ENCODE assay signal across 9 mouse cellular contexts in genomic region chr7:45741777-45742176, GRCm38 (mm10). TPM values are rescaled to one million over a fixed set of nuclear protein-coding genes. Genes with fewer than 3 reads are reported as not detected.
A peak's percentile ranks its signal among the peaks of the same experiment; 100 is the strongest.
DNase-seq lines count a peak whose midpoint lies in the region; ATAC-seq lines count a peak whose summit lies in the region.
"Had no signal": no experiment of that assay in that cellular context is flagged by ENCODE, and none has a peak within 500 bp of the region (broad histone marks: within the 10 kb centered on the region; RNA-seq: fewer than 3 reads in every experiment).

No protein-coding gene starts in this region.

- ATAC-seq in hindbrain, embryonic 16.5 days = no peak
- ATAC-seq in megakaryocyte progenitor cell, adult 5-6 weeks (replicated peaks; ENCODE audit: poor library complexity) = peak; percentile 74

- peaks cover 9% of the 10 kb centered on the region for H3K4me1 ChIP-seq in embryonic facial prominence, embryonic 10.5 days
- no peaks in the 10 kb centered on the region for H3K4me1 ChIP-seq in hindbrain, embryonic 16.5 days (ENCODE audit: control insufficient read depth, insufficient read depth, low read depth, low read length)

- H3K9ac ChIP-seq in hindbrain, embryonic 16.5 days (ENCODE audit: low read depth, low read length) = no peak overlapping the region

- peaks cover 16% of the 10 kb centered on the region for H3K27me3 ChIP-seq in embryonic facial prominence, embryonic 10.5 days (replicated peaks; ENCODE audit: low read depth, poor library complexity, severe bottlenecking)
- no peaks in the 10 kb centered on the region for H3K27me3 ChIP-seq in hindbrain, embryonic 16.5 days (replicated peaks; ENCODE audit: control insufficient read depth, insufficient read depth, low read length)

- H3K4me2 ChIP-seq in hindbrain, embryonic 16.5 days (ENCODE audit: low read length) = peak overlapping the region; percentile 33

- H3K4me3 ChIP-seq in embryonic facial prominence, embryonic 10.5 days = peak overlapping the region; percentile 42
- peak overlapping the region; percentile 12; the same call in 1 of the 2 replicates for H3K4me3 ChIP-seq in hindbrain, embryonic 16.5 days (ENCODE audit: low read length)
- H3K4me3 ChIP-seq: myocyte had no signal

- 35% methylated on average over 11 of the region's 11 CpGs for WGBS in embryonic facial prominence, embryonic 10.5 days
- WGBS in hindbrain, embryonic 16.5 days = 34% methylated on average over 11 of the region's 11 CpGs

- no peak overlapping the region for H3K27ac ChIP-seq in embryonic facial prominence, embryonic 10.5 days (replicated peaks)
- H3K27ac ChIP-seq in hindbrain, embryonic 16.5 days (ENCODE audit: low read depth, low read length) = no peak overlapping the region

- DNase-seq in left cerebral cortex, postnatal 36 days (ENCODE audit: low spot score in 2 of 2) = peak; percentile 32 to 56
- no peak for DNase-seq in left cerebral cortex, postnatal 14 days (ENCODE audit: low spot score in 2 of 2)
- no peak for DNase-seq in embryonic facial prominence, embryonic 10.5 days (ENCODE audit: low spot score)
- DNase-seq in gastrocnemius, postnatal 10 days = no peak
- DNase-seq in cerebellum, adult 9-10 months = no peak
- DNase-seq in left cerebral cortex, adult 11 months (ENCODE audit: low spot score) = no peak

- no peaks in the 10 kb centered on the region for H3K36me3 ChIP-seq in embryonic facial prominence, embryonic 10.5 days (replicated peaks)
- no peaks in the 10 kb centered on the region for H3K36me3 ChIP-seq in hindbrain, embryonic 16.5 days (ENCODE audit: control insufficient read depth, insufficient read depth, low read length)

- H3K9me3 ChIP-seq in embryonic facial prominence, embryonic 10.5 days = 0 out of 2 replicates have a peak, but pooled peaks cover 3% of the 10 kb centered on the region
- H3K9me3 ChIP-seq in hindbrain, embryonic 16.5 days (ENCODE audit: control insufficient read depth, low read length) = no peaks in the 10 kb centered on the region

- intact Hi-C loops in left cerebral cortex, postnatal 36 days (cut with DNase I) = loop anchor here (1.0 kb wide), 1 partner anchor 43 kb away; the partner anchor contains the start of gene Sult2b1
- intact Hi-C loops in left cerebral cortex, postnatal 14 days (cut with DNase I) = no loop called here

RNA-seq across cellular contexts. Expression of gene Spaca4, which starts 16.2 kb away (rescaled TPM):
- not detected for total RNA-seq in left cerebral cortex, postnatal 36 days (2021)
- not detected for total RNA-seq in left cerebral cortex, postnatal 14 days (2021)
- polyA plus RNA-seq in embryonic facial prominence, embryonic 10.5 days (2016; fragmentation: Nextera tagmentation; extraction: Ambion mirVana) = 0.22 TPM in 1 of 2 replicates, not detected in the other
- not detected in 2 replicates for polyA plus RNA-seq in hindbrain, embryonic 16.5 days (2015; fragmentation: Nextera tagmentation; extraction: Ambion mirVana)
- not detected in 2 replicates for total RNA-seq in megakaryocyte progenitor cell, adult 5-6 weeks (2015)
- not detected in 2 replicates for total RNA-seq in megakaryocyte progenitor cell, adult 5-6 weeks (2017)
- total RNA-seq in gastrocnemius, postnatal 10 days (2021) = not detected
- polyA plus RNA-seq: myocyte had no signal

RNA-seq across cellular contexts. Expression of gene Fam83e, which starts 20.8 kb away (rescaled TPM):
- total RNA-seq in left cerebral cortex, postnatal 36 days (2021) = not detected
- total RNA-seq in left cerebral cortex, postnatal 14 days (2021) = under 1 TPM; 0.24 to 0.34 TPM
- polyA plus RNA-seq in embryonic facial prominence, embryonic 10.5 days (2016; fragmentation: Nextera tagmentation; extraction: Ambion mirVana) = 1.8 and 2.2 TPM in 2 replicates
- polyA plus RNA-seq in hindbrain, embryonic 16.5 days (2015; fragmentation: Nextera tagmentation; extraction: Ambion mirVana) = 0.37 and 0.44 TPM in 2 replicates
- total RNA-seq in megakaryocyte progenitor cell, adult 5-6 weeks (2015) = 0.54 and 0.78 TPM in 2 replicates
- 0.37 and 0.51 TPM in 2 replicates for total RNA-seq in megakaryocyte progenitor cell, adult 5-6 weeks (2017)
- under 1 TPM; 0.12 to 0.45 TPM for total RNA-seq in gastrocnemius, postnatal 10 days (2021)

RNA-seq across cellular contexts. Expression of gene Sphk2, which starts 24.0 kb away (rescaled TPM):
- 10 to 100 TPM; 29.9 to 30.0 TPM for total RNA-seq in left cerebral cortex, postnatal 36 days (2021)
- total RNA-seq in left cerebral cortex, postnatal 14 days (2021) = 10 to 100 TPM; 28.8 to 32.7 TPM
- polyA plus RNA-seq in embryonic facial prominence, embryonic 10.5 days (2016; fragmentation: Nextera tagmentation; extraction: Ambion mirVana) = 41.5 and 42.1 TPM in 2 replicates
- polyA plus RNA-seq in hindbrain, embryonic 16.5 days (2015; fragmentation: Nextera tagmentation; extraction: Ambion mirVana) = 23.9 and 28.3 TPM in 2 replicates
- total RNA-seq in megakaryocyte progenitor cell, adult 5-6 weeks (2015) = 10.6 and 14.5 TPM in 2 replicates
- total RNA-seq in megakaryocyte progenitor cell, adult 5-6 weeks (2017) = 9.8 and 10.2 TPM in 2 replicates
- total RNA-seq in gastrocnemius, postnatal 10 days (2021) = 10 to 100 TPM; 11.8 to 13.8 TPM

RNA-seq across cellular contexts. Expression of gene Rpl18, which starts 26.5 kb away (rescaled TPM):
- total RNA-seq in left cerebral cortex, postnatal 36 days (2021) = 100 to 1,000 TPM; 284 to 337 TPM
- total RNA-seq in left cerebral cortex, postnatal 14 days (2021) = 100 to 1,000 TPM; 369 to 389 TPM
- 1,168 and 1,206 TPM in 2 replicates for polyA plus RNA-seq in embryonic facial prominence, embryonic 10.5 days (2016; fragmentation: Nextera tagmentation; extraction: Ambion mirVana)
- polyA plus RNA-seq in hindbrain, embryonic 16.5 days (2015; fragmentation: Nextera tagmentation; extraction: Ambion mirVana) = 508 and 537 TPM in 2 replicates
- 1,825 and 1,988 TPM in 2 replicates for total RNA-seq in megakaryocyte progenitor cell, adult 5-6 weeks (2015)
- 1,777 and 2,306 TPM in 2 replicates for total RNA-seq in megakaryocyte progenitor cell, adult 5-6 weeks (2017)
- 100 to 1,000 TPM; 793 to 822 TPM for total RNA-seq in gastrocnemius, postnatal 10 days (2021)

RNA-seq across cellular contexts. Expression of gene Dbp, which starts 36.9 kb away (rescaled TPM):
- total RNA-seq in left cerebral cortex, postnatal 36 days (2021) = 100 to 1,000 TPM; 128 to 138 TPM
- total RNA-seq in left cerebral cortex, postnatal 14 days (2021) = 10 to 100 TPM; 68.7 to 83.5 TPM
- 3.6 and 4.3 TPM in 2 replicates for polyA plus RNA-seq in embryonic facial prominence, embryonic 10.5 days (2016; fragmentation: Nextera tagmentation; extraction: Ambion mirVana)
- polyA plus RNA-seq in hindbrain, embryonic 16.5 days (2015; fragmentation: Nextera tagmentation; extraction: Ambion mirVana) = 3.2 and 3.3 TPM in 2 replicates
- 3.6 and 5.6 TPM in 2 replicates for total RNA-seq in megakaryocyte progenitor cell, adult 5-6 weeks (2015)
- total RNA-seq in megakaryocyte progenitor cell, adult 5-6 weeks (2017) = 6.2 and 7.2 TPM in 2 replicates
- 10 to 100 TPM; 35.9 to 37.9 TPM for total RNA-seq in gastrocnemius, postnatal 10 days (2021)

Comparison
In these comparisons a context has a peak if more than half of its experiments do, and no peak if none do; other contexts are left out.
1. DNase-seq: peak in left cerebral cortex, postnatal 36 days (2 of 2); none in left cerebral cortex, postnatal 14 days (0 of 2), embryonic facial prominence, embryonic 10.5 days (single experiment), gastrocnemius, postnatal 10 days (single experiment), cerebellum, adult 9-10 months (single experiment) and left cerebral cortex, adult 11 months (single experiment).